Mouse (Mus musculus) lung, adult 2 months (tissue): ENCODE results near the gene Crtac1. TPM values are rescaled to one million over a fixed set of nuclear protein-coding genes. Genes with fewer than 3 reads are reported as not detected.

Source experiments
- DNase-seq: peaks from one replicate; pipeline ENCODE4 v3.0.0; 2022
- H3K4me1 ChIP-seq: fragments of 200-500 bp; 2 replicates; pipeline ENCODE4 v1.6.1; 2011; ENCODE audit warnings: low read length; ENCODE audit not compliant: control insufficient read depth, insufficient read depth
- H3K4me3 ChIP-seq: fragments of 200-500 bp; replicated peaks from 2 replicates; pipeline ENCODE3; 2011; ENCODE audit warnings: low read depth, mild to moderate bottlenecking, control low read depth, low read length; ENCODE audit errors: extremely low read depth
- CTCF ChIP-seq: fragments of 200-500 bp; IDR thresholded peaks from 2 replicates; pipeline ENCODE4 v1.5.1; 2011; ENCODE audit warnings: mild to moderate bottlenecking, low read length, control low read depth; ENCODE audit not compliant: insufficient read depth
- POLR2A ChIP-seq: fragments of 200-500 bp; IDR thresholded peaks from 2 replicates; pipeline ENCODE4 v1.6.1; 2011; ENCODE audit warnings: low read depth, mild to moderate bottlenecking, control low read depth, low read length, borderline replicate concordance; ENCODE audit errors: extremely low read depth
- whole genome bisulfite sequencing: fragments of 180-500 bp; shearing (Covaris S2); methylation state at CpG from one replicate; pipeline ENCODE4 v1.1.7; 2018; 5-methylcytosine and 5-hydroxymethylcytosine counted together
- polyA plus RNA-seq: library from polyadenylated mRNA; depleted of rRNA; stranded (reverse); fragments of >200 nt; gene quantifications from 2 replicates; pipeline ENCODE4 v1.2.3, GENCODE M21; 2012

Crtac1 gene
- polyA plus RNA-seq, 1 experiment: 0.06 TPM

- H3K4me1 ChIP-seq: no peaks in the 10 kb centered on the region
- 73% methylated on average over 6 of the region's 6 CpGs for WGBS
- no peak overlapping the region for H3K4me3 ChIP-seq
- TF ChIP-seq CTCF: no peak
- no peak for TF ChIP-seq POLR2A
- no peak for DNase-seq
Measured at GRCm38 (mm10) chr19:42277288-42277687, 154.3 kb downstream of the Crtac1 start.

- peak; percentile 77 for DNase-seq
- Histone ChIP-seq H3K4me3 (no peak overlapping the region), H3K4me1 (no peaks in the 10 kb centered on the region)
- 38% methylated on average over 14 of the region's 14 CpGs for WGBS
- peak; percentile 57; the same call in 1 of the 2 replicates for TF ChIP-seq CTCF
- TF ChIP-seq POLR2A: no peak
Measured at GRCm38 (mm10) chr19:42272003-42272963, 159.3 kb downstream of the Crtac1 start.

- DNase-seq: no peak
- WGBS: 75% methylated on average over 7 of the region's 7 CpGs
- H3K4me1 ChIP-seq: no peaks in the 10 kb centered on the region
- TF ChIP-seq POLR2A (no peak), CTCF (no peak)
- no peak overlapping the region for H3K4me3 ChIP-seq
Measured at GRCm38 (mm10) chr19:42271182-42271581, 160.4 kb downstream of the Crtac1 start.

- no peak for TF ChIP-seq CTCF
- no peak for TF ChIP-seq POLR2A
- 51% methylated on average over 6 of the region's 6 CpGs for WGBS
- DNase-seq: no peak
- H3K4me1 ChIP-seq: no peaks in the 10 kb centered on the region
- no peak overlapping the region for H3K4me3 ChIP-seq
Measured at GRCm38 (mm10) chr19:42270119-42270518, 161.5 kb downstream of the Crtac1 start.

- no peaks in the 10 kb centered on the region for H3K4me1 ChIP-seq
- no peak for DNase-seq
- 4% methylated on average over 19 of the region's 19 CpGs for WGBS
- TF ChIP-seq CTCF (no peak), POLR2A (no peak)
- H3K4me3 ChIP-seq: no peak overlapping the region
Measured at GRCm38 (mm10) chr19:42268337-42268736, 163.2 kb downstream of the Crtac1 start.

GRCm38 (mm10) chr19:42263524-42263923, 168.1 kb downstream of the Crtac1 start:
- no peak for TF ChIP-seq CTCF
- TF ChIP-seq POLR2A: no peak
- 38% methylated on average over 3 of the region's 3 CpGs for WGBS
- H3K4me3 ChIP-seq: no peak overlapping the region
- DNase-seq: no peak
- no peaks in the 10 kb centered on the region for H3K4me1 ChIP-seq

GRCm38 (mm10) chr19:42260486-42260885, 171.1 kb downstream of the Crtac1 start:
- 52% methylated on average over 8 of the region's 8 CpGs for WGBS
- TF ChIP-seq POLR2A (no peak), CTCF (no peak)
- Histone ChIP-seq H3K4me1 (no peaks in the 10 kb centered on the region), H3K4me3 (no peak overlapping the region)
- DNase-seq: no peak

- DNase-seq: no peak
- 52% methylated on average over 5 of the region's 5 CpGs for WGBS
- Histone ChIP-seq H3K4me3 (no peak overlapping the region), H3K4me1 (no peaks in the 10 kb centered on the region)
- TF ChIP-seq CTCF (no peak), POLR2A (no peak)
Measured at GRCm38 (mm10) chr19:42258596-42258995, 173.0 kb downstream of the Crtac1 start.

GRCm38 (mm10) chr19:42258031-42258430, 173.6 kb downstream of the Crtac1 start:
- WGBS: 49% methylated on average over 3 of the region's 3 CpGs
- H3K4me1 ChIP-seq: no peaks in the 10 kb centered on the region
- no peak overlapping the region for H3K4me3 ChIP-seq
- TF ChIP-seq CTCF: no peak
- no peak for TF ChIP-seq POLR2A
- no peak for DNase-seq

GRCm38 (mm10) chr19:42257241-42257635, 174.3 kb downstream of the Crtac1 start:
- TF ChIP-seq CTCF (no peak), POLR2A (no peak)
- Histone ChIP-seq H3K4me3 (no peak overlapping the region), H3K4me1 (no peaks in the 10 kb centered on the region)
- WGBS: 85% methylated on average over 12 of the region's 12 CpGs
- no peak for DNase-seq
